Mouse (Mus musculus) urinary bladder, postnatal 25 days (tissue): ENCODE data around the gene Plcz1.

Experiments
- DNase-seq: peaks from one replicate; pipeline ENCODE4 v3.0.0; 2022; ENCODE audit warnings: low spot score

Plcz1 gene

DNA sequence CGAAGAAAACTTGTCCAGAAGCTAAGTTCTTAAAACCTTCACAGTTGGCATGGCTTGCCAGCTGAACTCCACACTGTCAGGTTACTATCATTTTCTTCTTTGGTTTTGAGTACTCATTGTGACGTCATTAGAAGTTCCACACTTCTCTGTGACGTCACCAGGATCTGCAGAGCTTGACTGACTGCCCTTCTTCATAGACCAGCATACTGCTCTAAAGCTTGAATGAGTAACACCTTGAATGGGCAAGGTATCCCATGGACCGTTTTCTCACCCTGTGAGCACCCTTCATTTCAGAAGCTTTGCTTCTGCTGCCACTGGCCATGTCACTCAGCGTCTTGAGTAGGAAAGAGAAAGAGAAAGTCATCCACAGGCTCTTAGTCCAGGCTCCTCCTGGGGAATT lies at the start of gene Plcz1:
Gene Plcz1, minus strand, starts transcription at position 101 of the 400 bp plus-strand sequence.
- DNase-seq: no peak

GRCm38 (mm10) chr6:140089855-140090254 lies 48.6 kb upstream of the Plcz1 start:
- DNase-seq: no peak

DNA sequence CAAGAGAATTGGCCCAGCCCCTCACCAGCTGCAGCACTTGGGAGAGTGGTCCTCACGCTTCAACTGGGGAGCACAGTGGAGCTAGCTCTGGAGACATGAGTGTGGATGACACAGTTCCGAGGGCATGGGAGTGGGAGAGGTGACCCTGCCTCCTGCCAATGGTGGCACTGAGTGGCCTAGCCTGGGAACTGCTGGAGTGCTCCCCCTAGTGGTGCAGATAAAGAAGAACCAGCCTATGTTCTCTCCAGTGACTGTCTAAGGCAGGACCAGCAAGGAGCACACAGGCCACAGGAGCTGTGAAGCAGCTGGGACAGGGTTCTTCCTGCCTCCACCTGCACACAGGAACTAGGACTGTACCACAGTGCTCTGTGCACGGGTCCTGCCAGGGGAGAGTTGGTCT lies 40.5 kb upstream of the Plcz1 start:
- no peak for DNase-seq

DNA sequence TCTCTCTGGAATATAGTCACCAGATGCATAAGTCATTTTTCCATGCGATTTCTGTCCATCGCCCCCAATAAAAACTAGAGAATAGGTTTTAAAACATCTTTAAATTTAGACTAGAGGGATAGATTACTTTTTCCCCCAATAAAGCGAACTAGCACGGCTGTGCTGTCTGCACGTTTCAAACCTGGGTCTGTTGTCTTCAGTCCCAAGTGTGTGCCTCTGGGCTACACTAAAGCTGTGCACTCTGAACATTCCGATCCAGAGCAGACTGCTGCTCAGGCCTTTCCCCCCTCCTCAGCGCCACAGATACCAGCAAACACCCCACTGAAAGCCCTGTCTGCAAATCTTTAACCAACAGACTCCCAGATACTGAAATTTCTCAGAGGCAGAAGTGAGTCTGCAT lies 39.7 kb upstream of the Plcz1 start:
- no peak for DNase-seq

GRCm38 (mm10) chr6:140069177-140069576 lies 27.9 kb upstream of the Plcz1 start:
- DNase-seq: no peak

- DNase-seq: no peak
These were observed 13.1 kb upstream of the Plcz1 start for GRCm38 (mm10) chr6:140054271-140054928.

DNA sequence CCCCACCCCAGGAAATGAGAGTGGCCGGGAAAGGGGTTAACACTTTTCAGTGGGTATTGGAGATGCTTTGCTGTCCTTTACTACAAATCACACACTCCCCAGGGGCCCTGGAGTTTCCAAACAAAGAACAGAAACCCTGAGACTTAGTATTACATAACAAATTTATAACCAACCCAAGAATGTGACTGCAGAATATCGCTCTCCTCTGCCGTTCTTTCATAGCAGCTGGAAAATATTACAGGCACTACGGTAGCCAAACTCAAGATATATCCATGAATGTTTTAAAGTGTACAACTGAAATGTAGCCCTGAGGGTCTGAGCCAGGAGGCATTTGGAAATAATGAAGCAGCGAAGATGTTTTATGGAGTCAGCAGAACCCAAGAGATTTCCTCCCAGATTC lies 10.2 kb upstream of the Plcz1 start:
- no peak for DNase-seq

DNA sequence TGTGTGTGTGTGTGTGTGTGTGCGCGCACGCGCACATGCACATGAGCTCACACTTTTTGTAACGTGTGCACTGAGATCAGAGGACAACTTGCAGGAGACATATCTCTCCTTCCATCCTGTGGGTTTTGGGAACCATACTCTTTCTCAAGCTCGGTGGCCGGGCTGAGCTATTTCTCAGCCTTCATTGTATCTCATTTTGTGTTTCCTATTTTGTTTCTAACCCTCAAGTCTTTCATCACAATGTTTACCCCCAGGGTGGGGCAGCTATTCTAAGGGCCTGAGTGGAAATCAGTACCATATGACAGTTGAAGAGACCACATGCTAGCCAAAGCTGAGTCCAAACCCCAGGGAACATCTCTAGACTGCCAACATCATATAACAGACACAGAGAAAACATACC lies 305 bp downstream of the Plcz1 start, which contains the start of gene Capza3:
Gene Capza3, plus strand, starts transcription at position 301 of the 400 bp plus-strand sequence.
- no peak for DNase-seq

GRCm38 (mm10) chr6:140024404-140024803 lies 16.9 kb downstream of the Plcz1 start:
- no peak for DNase-seq

GRCm38 (mm10) chr6:140005181-140005580 lies 36.1 kb downstream of the Plcz1 start:
- no peak for DNase-seq

DNA sequence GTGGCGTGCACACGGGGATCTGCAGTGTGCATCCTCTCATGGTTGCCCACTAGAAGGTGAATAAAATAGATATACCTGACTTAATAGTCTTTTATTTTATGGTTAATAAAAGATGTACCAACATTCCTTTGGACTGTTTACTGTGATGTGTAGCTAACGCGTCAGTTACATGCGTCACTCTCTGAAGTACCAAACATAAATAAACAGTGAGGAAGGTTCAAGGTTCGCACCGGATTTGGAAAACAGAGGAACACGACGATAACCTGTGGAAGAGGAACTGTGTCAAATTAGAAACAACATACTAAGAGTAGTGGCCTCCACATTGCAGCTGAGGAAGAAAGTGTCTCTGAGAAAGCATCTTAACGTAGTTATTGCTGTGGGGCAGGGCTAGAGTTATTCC lies 51.7 kb downstream of the Plcz1 start:
- DNase-seq: no peak

GRCm38 (mm10) chr6:139989075-139989474 lies 52.2 kb downstream of the Plcz1 start:
- DNase-seq: no peak

DNA sequence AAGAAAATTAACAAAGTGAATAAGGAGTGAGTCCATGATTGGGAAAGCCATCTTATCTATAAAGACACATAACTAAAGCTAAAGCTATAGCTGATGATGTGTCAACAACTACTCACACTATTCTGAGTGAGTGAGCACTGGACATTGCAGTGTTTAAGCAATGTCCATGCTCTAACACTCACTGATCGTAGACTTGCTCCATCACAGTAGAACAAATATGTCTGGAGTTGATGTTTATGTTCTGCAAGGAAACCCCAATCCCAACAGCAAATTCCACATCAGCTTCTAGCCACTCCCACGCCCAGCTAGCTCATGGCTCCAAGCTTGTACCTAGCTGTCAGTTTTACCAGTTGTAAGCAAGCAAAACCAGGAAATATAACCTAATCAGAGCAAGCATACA lies 54.7 kb downstream of the Plcz1 start:
- no peak for DNase-seq

- DNase-seq: no peak
These were observed 57.2 kb downstream of the Plcz1 start for GRCm38 (mm10) chr6:139984069-139984468.

- no peak for DNase-seq
These were observed 60.2 kb downstream of the Plcz1 start for GRCm38 (mm10) chr6:139981061-139981460.

DNA sequence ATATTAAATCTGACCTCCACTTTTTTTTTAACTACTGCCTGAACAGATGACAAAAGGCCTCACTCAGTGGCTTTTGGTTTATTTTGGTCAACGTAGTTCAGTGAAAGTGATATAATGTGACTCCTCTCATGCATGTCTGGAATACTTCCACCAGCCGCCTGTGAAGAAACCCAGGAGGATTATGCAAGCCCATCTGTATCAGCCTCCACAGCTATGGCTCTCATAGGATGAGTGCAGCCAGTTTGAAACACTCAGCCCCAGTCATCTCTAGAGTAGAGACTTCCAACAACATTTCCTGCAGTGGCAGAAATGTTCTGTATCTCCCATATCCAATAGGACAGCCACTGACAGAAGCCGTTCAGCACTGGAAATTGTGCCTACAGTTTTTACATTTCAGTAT lies 63.1 kb downstream of the Plcz1 start:
- no peak for DNase-seq

DNA sequence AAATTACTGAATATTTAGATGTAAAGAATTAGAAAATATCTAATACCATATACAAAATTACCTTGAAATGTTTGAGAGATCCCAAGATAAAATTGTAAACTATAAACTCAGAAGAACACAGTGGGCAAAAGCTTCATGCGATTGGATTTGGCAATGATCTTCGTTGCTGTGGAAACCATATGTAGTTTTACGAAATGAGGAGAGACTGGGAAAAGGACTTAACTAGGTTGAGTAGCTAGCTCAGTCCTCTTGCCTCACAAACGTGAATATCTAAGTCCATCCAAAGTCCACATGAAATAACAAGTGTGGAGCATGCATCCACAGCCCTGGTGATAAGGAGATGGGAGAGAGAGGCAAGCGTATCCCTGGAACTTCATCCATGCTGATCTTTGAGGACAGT lies 66.6 kb downstream of the Plcz1 start:
- DNase-seq: no peak

GRCm38 (mm10) chr6:139971608-139972298 lies 69.5 kb downstream of the Plcz1 start:
- DNase-seq: no peak

DNA sequence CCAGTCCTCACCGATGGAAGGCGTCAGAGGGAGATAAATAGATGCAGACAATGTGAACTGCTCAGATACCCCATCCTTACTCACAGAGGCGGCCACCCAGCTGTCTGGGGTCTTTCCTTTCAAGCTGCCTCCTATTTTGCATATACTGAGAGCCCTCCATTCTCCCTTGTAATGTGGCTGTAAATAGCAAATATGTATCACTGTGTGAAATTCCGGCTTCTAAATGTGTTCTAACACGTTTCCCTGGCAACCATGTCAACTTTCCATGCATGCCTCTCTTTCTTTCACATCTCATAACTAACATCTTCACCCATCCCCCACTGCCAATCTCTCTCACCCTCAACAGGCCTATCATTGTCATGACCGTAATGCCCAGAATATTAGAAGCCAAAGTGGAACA lies 74.6 kb downstream of the Plcz1 start:
- no peak for DNase-seq

- no peak for DNase-seq
These were observed 76.4 kb downstream of the Plcz1 start for GRCm38 (mm10) chr6:139964895-139965294.

GRCm38 (mm10) chr6:139963775-139964174 lies 77.5 kb downstream of the Plcz1 start:
- no peak for DNase-seq

- DNase-seq: no peak
These were observed 83.6 kb downstream of the Plcz1 start for GRCm38 (mm10) chr6:139957531-139958241.

GRCm38 (mm10) chr6:139953596-139953995 lies 87.7 kb downstream of the Plcz1 start:
- no peak for DNase-seq
